Mouse (Mus musculus) embryonic facial prominence, embryonic 10.5 days (tissue): ENCODE data around the gene Abcc8. TPM values are rescaled to one million over a fixed set of nuclear protein-coding genes. Genes with fewer than 3 reads are reported as not detected.

ENCODE experiments used
- DNase-seq: peaks from one replicate; pipeline ENCODE4 v3.0.0-alpha.2; 2017; ENCODE audit warnings: low spot score
- H3K27ac ChIP-seq: fragments of 300-500 bp; sonication (generic); replicated peaks from 2 replicates; pipeline ENCODE4 v1.5.1; 2016; ENCODE audit warnings: mild to moderate bottlenecking
- H3K27me3 ChIP-seq: fragments of 300-500 bp; sonication (generic); replicated peaks from 2 replicates; pipeline ENCODE4 v1.6.1; 2016; ENCODE audit warnings: low read depth, mild to moderate bottlenecking; ENCODE audit not compliant: poor library complexity, severe bottlenecking
- H3K36me3 ChIP-seq: fragments of 300-500 bp; sonication (generic); replicated peaks from 2 replicates; pipeline ENCODE4 v1.6.1; 2016; ENCODE audit warnings: mild to moderate bottlenecking, moderate library complexity
- H3K4me1 ChIP-seq: fragments of 300-500 bp; sonication (generic); 2 replicates; pipeline ENCODE4 v1.6.1; 2016
- H3K4me3 ChIP-seq: fragments of 300-500 bp; sonication (generic); 2 replicates; pipeline ENCODE4 v1.5.1; 2016; ENCODE audit warnings: mild to moderate bottlenecking, moderate library complexity
- H3K9me3 ChIP-seq: fragments of 300-500 bp; sonication (generic); 2 replicates; pipeline ENCODE4 v1.6.1; 2016; ENCODE audit warnings: mild to moderate bottlenecking
- WGBS: fragments of 180-500 bp; shearing (Covaris S2); methylation state at CpG from one replicate; pipeline ENCODE4 v1.1.7; 2016; 5-methylcytosine and 5-hydroxymethylcytosine counted together
- polyA plus RNA-seq: library from polyadenylated mRNA; unstranded; fragments of >200 nt; fragmentation: Nextera tagmentation; extraction: Ambion mirVana; gene quantifications from 2 replicates; pipeline ENCODE4 v1.2.1, GENCODE M21; 2016

Gene Abcc8
- polyA plus RNA-seq, 1 experiment from 2014 or later: 0.50 TPM

DNA sequence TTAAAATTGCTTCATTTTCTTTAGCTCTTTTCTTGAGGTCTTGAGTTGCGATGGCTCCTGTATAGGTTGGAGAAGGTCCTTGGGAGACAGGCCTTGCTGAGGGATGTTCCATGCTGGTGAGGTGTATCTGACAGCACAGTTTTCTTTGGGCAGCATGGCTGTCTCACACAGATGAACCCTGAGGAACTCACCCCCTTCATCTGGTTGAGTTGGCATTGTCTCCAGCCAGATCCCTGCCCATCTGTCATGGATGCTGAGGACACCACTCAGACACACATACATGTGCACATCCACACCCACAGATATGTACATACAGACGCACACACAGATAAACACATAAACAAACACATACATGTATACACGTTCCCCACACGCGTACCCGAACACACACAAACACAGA lies 116.5 kb downstream of the Abcc8 start:
- Histone ChIP-seq H3K4me1 (peaks cover 8% of the 10 kb centered on the region; the same call in 1 of the 2 replicates), H3K4me3 (no peak overlapping the region), H3K36me3 (peaks cover 99% of the 10 kb centered on the region), H3K27me3 (no peaks in the 10 kb centered on the region), H3K27ac (no peak overlapping the region), H3K9me3 (no peaks in the 10 kb centered on the region)
- WGBS: 92% methylated on average over 6 of the region's 6 CpGs
- DNase-seq: no peak

DNA sequence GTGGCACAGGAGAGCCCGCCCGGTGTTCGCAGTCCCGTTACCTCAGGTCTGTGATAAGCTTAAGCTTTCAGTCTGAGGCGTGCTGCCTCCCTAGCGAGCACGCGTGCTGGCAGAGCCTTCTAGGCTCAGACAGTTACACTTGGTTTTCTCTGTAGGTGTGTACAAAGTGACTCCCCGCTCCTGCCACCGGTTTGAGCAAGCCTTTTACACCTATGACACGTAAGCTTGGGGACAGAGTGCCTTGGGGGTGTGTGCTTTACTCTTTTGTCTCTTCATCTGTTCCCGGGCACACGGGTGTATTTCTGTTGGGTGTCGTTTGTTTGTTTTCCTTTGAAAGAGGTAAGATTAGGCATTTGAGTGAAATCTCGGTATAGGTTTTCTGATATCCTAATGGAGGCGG lies 118.2 kb downstream of the Abcc8 start:
- DNase-seq: no peak
- 95% methylated on average over 16 of the region's 16 CpGs for WGBS

DNA sequence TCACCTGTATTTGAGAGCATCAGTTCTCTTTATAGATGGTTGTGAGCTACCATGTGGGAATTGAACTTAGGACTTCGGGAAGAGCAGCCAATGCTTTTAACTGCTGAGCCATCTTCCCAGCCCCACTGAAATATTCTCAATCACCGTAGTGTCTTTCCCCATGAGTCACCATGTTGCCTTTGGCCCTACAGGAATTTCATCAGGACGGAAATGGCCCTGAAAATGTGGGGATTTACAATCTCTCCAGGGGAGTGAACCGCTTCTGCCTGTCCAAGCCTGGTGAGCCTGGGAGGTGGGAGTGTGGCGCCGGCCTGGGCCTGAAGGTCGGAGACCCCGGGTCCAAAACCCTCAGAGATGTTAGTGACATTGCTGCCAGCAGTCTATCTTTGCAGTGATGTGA lies 119.1 kb downstream of the Abcc8 start:
- Histone ChIP-seq H3K4me3 (no peak overlapping the region), H3K27ac (no peak overlapping the region), H3K36me3 (peaks cover 99% of the 10 kb centered on the region), H3K27me3 (no peaks in the 10 kb centered on the region), H3K9me3 (no peaks in the 10 kb centered on the region), H3K4me1 (peaks cover 8% of the 10 kb centered on the region; the same call in 1 of the 2 replicates)
- 91% methylated on average over 8 of the region's 8 CpGs for WGBS
- no peak for DNase-seq

More for the DNA sequence above, 118.2 kb downstream of the Abcc8 start:
- no peaks in the 10 kb centered on the region for H3K9me3 ChIP-seq
- no peak overlapping the region for H3K4me3 ChIP-seq
- peaks cover 99% of the 10 kb centered on the region for H3K36me3 ChIP-seq
- no peaks in the 10 kb centered on the region for H3K27me3 ChIP-seq
- H3K27ac ChIP-seq: no peak overlapping the region
- H3K4me1 ChIP-seq: peaks cover 8% of the 10 kb centered on the region; the same call in 1 of the 2 replicates

DNA sequence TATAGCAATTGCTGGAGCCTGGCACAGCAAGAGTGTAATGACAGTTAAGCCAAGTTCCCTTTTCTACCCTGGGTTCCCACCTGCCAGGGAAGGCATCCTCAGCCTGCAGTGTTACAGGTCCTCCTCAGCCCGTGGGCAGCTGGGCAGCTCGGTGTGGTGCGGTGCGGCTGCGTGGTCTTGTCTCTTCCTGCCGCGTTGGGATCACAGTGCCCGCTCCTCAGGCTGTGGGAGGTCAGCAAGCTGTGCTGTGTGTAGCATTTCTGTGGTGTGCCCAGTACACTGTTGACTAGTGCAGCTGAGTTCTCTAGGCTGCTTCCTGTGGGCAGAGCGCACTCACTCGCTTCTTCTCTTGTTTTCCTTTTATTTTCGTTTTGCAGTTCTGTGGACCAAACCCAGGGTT lies 121.0 kb downstream of the Abcc8 start:
- no peak overlapping the region for H3K27ac ChIP-seq
- 92% methylated on average over 11 of the region's 11 CpGs for WGBS
- peaks cover 8% of the 10 kb centered on the region; the same call in 1 of the 2 replicates for H3K4me1 ChIP-seq
- no peak for DNase-seq
- no peaks in the 10 kb centered on the region for H3K9me3 ChIP-seq
- peaks cover 99% of the 10 kb centered on the region for H3K36me3 ChIP-seq
- H3K4me3 ChIP-seq: no peak overlapping the region
- no peaks in the 10 kb centered on the region for H3K27me3 ChIP-seq

Other genes starting within 250 kb of the Abcc8 start
- gene Abcc6, start 149.7 kb downstream of the Abcc8 start, polyA plus RNA-seq: 0.10 TPM in 1 of 2 replicates, not detected in the other
- 26.8 and 30.6 TPM in 2 replicates for gene Nomo1, start 146.3 kb downstream of the Abcc8 start, polyA plus RNA-seq
- 0.09 and 0.13 TPM in 2 replicates for gene Kcnj11, start 79.3 kb downstream of the Abcc8 start, polyA plus RNA-seq
- gene Ush1c, start 58.5 kb upstream of the Abcc8 start, polyA plus RNA-seq: 4.4 and 5.0 TPM in 2 replicates
- gene Otog, start 61.0 kb upstream of the Abcc8 start, polyA plus RNA-seq: 0.14 and 0.38 TPM in 2 replicates
- 0.62 and 2.0 TPM in 2 replicates for gene Myod1, start 196.4 kb upstream of the Abcc8 start, polyA plus RNA-seq
- gene Kcnc1, start 216.5 kb upstream of the Abcc8 start, polyA plus RNA-seq: 0.58 and 0.69 TPM in 2 replicates